Mouse (Mus musculus): Measurements from ENCODE around the gene Gpr158. TPM values are rescaled to one million over a fixed set of nuclear protein-coding genes. Genes with fewer than 3 reads are reported as not detected.

Gpr158 gene
- polyA plus RNA-seq (2015; fragmentation: Nextera tagmentation; extraction: Ambion mirVana) = not detected in 2 replicates

- H3K4me3 ChIP-seq (ENCODE audit: low read depth, low read length) = no peak within 1 kb of the TSS
- H3K4me2 ChIP-seq (ENCODE audit: low read depth, low read length) = no peak within 1 kb of the TSS
- 5% methylated on average over 43 of the region's 43 CpGs for WGBS (ENCODE audit: insufficient replicate concordance)
Observed at GRCm38 (mm10) chr2:21367345-21368111, at the start of gene Gpr158. Gene Gpr158, plus strand, starts transcription at chr2:21367542.

GRCm38 (mm10) chr2:21343821-21344220, 23.5 kb upstream of the Gpr158 start:
- H3K27me3 ChIP-seq (ENCODE audit: control insufficient read depth, insufficient read depth, low read depth, low read length) = no peaks in the 10 kb centered on the region
- ATAC-seq (ENCODE audit: low read depth) = no peak
- H3K9me3 ChIP-seq (replicated peaks; ENCODE audit: control insufficient read depth, low read length) = no peaks in the 10 kb centered on the region
- no peak overlapping the region for H3K4me3 ChIP-seq (ENCODE audit: low read depth, low read length)
- no peaks in the 10 kb centered on the region for H3K36me3 ChIP-seq (ENCODE audit: control insufficient read depth, insufficient read depth)
- 56% methylated on average over 5 of the region's 5 CpGs for WGBS (ENCODE audit: insufficient replicate concordance)
- H3K4me2 ChIP-seq (ENCODE audit: low read depth, low read length) = no peak overlapping the region
- no peak overlapping the region for H3K9ac ChIP-seq (ENCODE audit: low read depth, low read length)
- no peaks in the 10 kb centered on the region for H3K4me1 ChIP-seq (ENCODE audit: control insufficient read depth, low read depth, low read length)
- H3K27ac ChIP-seq (ENCODE audit: low read length) = no peak overlapping the region

More at GRCm38 (mm10) chr2:21367345-21368111, at the start of gene Gpr158:
- H3K27me3 ChIP-seq (ENCODE audit: control insufficient read depth, insufficient read depth, low read depth, low read length) = peaks cover 10% of the 10 kb centered on the region
- H3K9ac ChIP-seq (ENCODE audit: low read depth, low read length) = no peak within 1 kb of the TSS
- no peak within 1 kb of the TSS for H3K27ac ChIP-seq (ENCODE audit: low read length)
- no peak for ATAC-seq (ENCODE audit: low read depth)
- no peaks in the 10 kb centered on the region for H3K36me3 ChIP-seq (ENCODE audit: control insufficient read depth, insufficient read depth)
- H3K4me1 ChIP-seq (ENCODE audit: control insufficient read depth, low read depth, low read length) = no peaks in the 10 kb centered on the region
- H3K9me3 ChIP-seq (replicated peaks; ENCODE audit: control insufficient read depth, low read length) = no peaks in the 10 kb centered on the region

- WGBS (ENCODE audit: insufficient replicate concordance) = 14% methylated on average over 44 of the region's 44 CpGs
- no peak overlapping the region for H3K27ac ChIP-seq (ENCODE audit: low read length)
- no peak overlapping the region for H3K4me3 ChIP-seq (ENCODE audit: low read depth, low read length)
- no peak for ATAC-seq (ENCODE audit: low read depth)
- H3K4me2 ChIP-seq (ENCODE audit: low read depth, low read length) = no peak overlapping the region
- H3K36me3 ChIP-seq (ENCODE audit: control insufficient read depth, insufficient read depth) = no peaks in the 10 kb centered on the region
- no peaks in the 10 kb centered on the region for H3K9me3 ChIP-seq (replicated peaks; ENCODE audit: control insufficient read depth, low read length)
- H3K4me1 ChIP-seq (ENCODE audit: control insufficient read depth, low read depth, low read length) = no peaks in the 10 kb centered on the region
- H3K9ac ChIP-seq (ENCODE audit: low read depth, low read length) = no peak overlapping the region
- H3K27me3 ChIP-seq (ENCODE audit: control insufficient read depth, insufficient read depth, low read depth, low read length) = peaks cover 10% of the 10 kb centered on the region
Observed at GRCm38 (mm10) chr2:21368351-21369170, 1.2 kb downstream of the Gpr158 start.

- Histone ChIP-seq H3K9ac (ENCODE audit: low read depth, low read length) (no peak overlapping the region), H3K4me1 (ENCODE audit: control insufficient read depth, low read depth, low read length) (no peaks in the 10 kb centered on the region), H3K36me3 (ENCODE audit: control insufficient read depth, insufficient read depth) (no peaks in the 10 kb centered on the region), H3K4me2 (ENCODE audit: low read depth, low read length) (no peak overlapping the region), H3K9me3 (replicated peaks; ENCODE audit: control insufficient read depth, low read length) (no peaks in the 10 kb centered on the region), H3K4me3 (ENCODE audit: low read depth, low read length) (no peak overlapping the region), H3K27me3 (ENCODE audit: control insufficient read depth, insufficient read depth, low read depth, low read length) (peaks cover 10% of the 10 kb centered on the region), H3K27ac (ENCODE audit: low read length) (no peak overlapping the region)
- ATAC-seq (ENCODE audit: low read depth) = no peak
- 31% methylated on average over 6 of the region's 6 CpGs for WGBS (ENCODE audit: insufficient replicate concordance)
Observed at GRCm38 (mm10) chr2:21369171-21369485, 1.8 kb downstream of the Gpr158 start.

- Histone ChIP-seq H3K9me3 (replicated peaks; ENCODE audit: control insufficient read depth, low read length) (no peaks in the 10 kb centered on the region), H3K9ac (ENCODE audit: low read depth, low read length) (no peak overlapping the region), H3K4me2 (ENCODE audit: low read depth, low read length) (no peak overlapping the region), H3K36me3 (ENCODE audit: control insufficient read depth, insufficient read depth) (no peaks in the 10 kb centered on the region), H3K27me3 (ENCODE audit: control insufficient read depth, insufficient read depth, low read depth, low read length) (peaks cover 10% of the 10 kb centered on the region), H3K4me1 (ENCODE audit: control insufficient read depth, low read depth, low read length) (no peaks in the 10 kb centered on the region), H3K4me3 (ENCODE audit: low read depth, low read length) (no peak overlapping the region), H3K27ac (ENCODE audit: low read length) (no peak overlapping the region)
- ATAC-seq (ENCODE audit: low read depth) = no peak
- WGBS (ENCODE audit: insufficient replicate concordance) = 45% methylated on average over 2 of the region's 2 CpGs
Observed at GRCm38 (mm10) chr2:21369556-21369955, 2.2 kb downstream of the Gpr158 start.

- Histone ChIP-seq H3K4me3 (ENCODE audit: low read depth, low read length) (no peak overlapping the region), H3K27ac (ENCODE audit: low read length) (no peak overlapping the region), H3K27me3 (ENCODE audit: control insufficient read depth, insufficient read depth, low read depth, low read length) (no peaks in the 10 kb centered on the region), H3K4me2 (ENCODE audit: low read depth, low read length) (no peak overlapping the region), H3K9me3 (replicated peaks; ENCODE audit: control insufficient read depth, low read length) (no peaks in the 10 kb centered on the region), H3K9ac (ENCODE audit: low read depth, low read length) (no peak overlapping the region), H3K36me3 (ENCODE audit: control insufficient read depth, insufficient read depth) (no peaks in the 10 kb centered on the region), H3K4me1 (ENCODE audit: control insufficient read depth, low read depth, low read length) (no peaks in the 10 kb centered on the region)
- WGBS (ENCODE audit: insufficient replicate concordance) = 51% methylated on average over 2 of the region's 2 CpGs
- ATAC-seq (ENCODE audit: low read depth) = no peak
Observed at GRCm38 (mm10) chr2:21379516-21379915, 12.2 kb downstream of the Gpr158 start.

GRCm38 (mm10) chr2:21392727-21393126, 25.4 kb downstream of the Gpr158 start:
- Histone ChIP-seq H3K4me1 (ENCODE audit: control insufficient read depth, low read depth, low read length) (no peaks in the 10 kb centered on the region), H3K9ac (ENCODE audit: low read depth, low read length) (no peak overlapping the region), H3K4me2 (ENCODE audit: low read depth, low read length) (no peak overlapping the region), H3K9me3 (replicated peaks; ENCODE audit: control insufficient read depth, low read length) (no peaks in the 10 kb centered on the region), H3K27ac (ENCODE audit: low read length) (no peak overlapping the region), H3K4me3 (ENCODE audit: low read depth, low read length) (no peak overlapping the region), H3K27me3 (ENCODE audit: control insufficient read depth, insufficient read depth, low read depth, low read length) (no peaks in the 10 kb centered on the region), H3K36me3 (ENCODE audit: control insufficient read depth, insufficient read depth) (no peaks in the 10 kb centered on the region)
- 4% methylated on average over 2 of the region's 2 CpGs for WGBS (ENCODE audit: insufficient replicate concordance)
- ATAC-seq (ENCODE audit: low read depth) = no peak

GRCm38 (mm10) chr2:21397347-21397746, 30.0 kb downstream of the Gpr158 start:
- Histone ChIP-seq H3K36me3 (ENCODE audit: control insufficient read depth, insufficient read depth) (no peaks in the 10 kb centered on the region), H3K27ac (ENCODE audit: low read length) (no peak overlapping the region), H3K9ac (ENCODE audit: low read depth, low read length) (no peak overlapping the region), H3K4me2 (ENCODE audit: low read depth, low read length) (no peak overlapping the region), H3K4me3 (ENCODE audit: low read depth, low read length) (no peak overlapping the region), H3K27me3 (ENCODE audit: control insufficient read depth, insufficient read depth, low read depth, low read length) (no peaks in the 10 kb centered on the region), H3K4me1 (ENCODE audit: control insufficient read depth, low read depth, low read length) (no peaks in the 10 kb centered on the region), H3K9me3 (replicated peaks; ENCODE audit: control insufficient read depth, low read length) (no peaks in the 10 kb centered on the region)
- 67% methylated on average over 12 of the region's 12 CpGs for WGBS (ENCODE audit: insufficient replicate concordance)
- ATAC-seq (ENCODE audit: low read depth) = no peak

- WGBS (ENCODE audit: insufficient replicate concordance) = 65% methylated on average over 3 of the region's 3 CpGs
- no peaks in the 10 kb centered on the region for H3K9me3 ChIP-seq (replicated peaks; ENCODE audit: control insufficient read depth, low read length)
- no peak overlapping the region for H3K9ac ChIP-seq (ENCODE audit: low read depth, low read length)
- no peaks in the 10 kb centered on the region for H3K27me3 ChIP-seq (ENCODE audit: control insufficient read depth, insufficient read depth, low read depth, low read length)
- H3K4me3 ChIP-seq (ENCODE audit: low read depth, low read length) = no peak overlapping the region
- H3K27ac ChIP-seq (ENCODE audit: low read length) = no peak overlapping the region
- no peak overlapping the region for H3K4me2 ChIP-seq (ENCODE audit: low read depth, low read length)
- no peaks in the 10 kb centered on the region for H3K4me1 ChIP-seq (ENCODE audit: control insufficient read depth, low read depth, low read length)
- H3K36me3 ChIP-seq (ENCODE audit: control insufficient read depth, insufficient read depth) = no peaks in the 10 kb centered on the region
- no peak for ATAC-seq (ENCODE audit: low read depth)
Observed at GRCm38 (mm10) chr2:21399657-21400056, 32.3 kb downstream of the Gpr158 start.

Data from liver, embryonic 16.5 days (tissue).